Mouse (Mus musculus) stomach, postnatal 0 days (tissue): Measurements from ENCODE around the gene Neurl4.
A peak's percentile ranks its signal among the peaks of the same experiment; 100 is the strongest.

ENCODE experiments used
- CTCF ChIP-seq: IDR thresholded peaks from 2 replicates; pipeline ENCODE4 v1.5.1; 2016; ENCODE audit warnings: antibody characterized with exemption, low read depth, mild to moderate bottlenecking, moderate library complexity
- EP300 ChIP-seq: optimal IDR thresholded peaks from 2 replicates; pipeline ENCODE3; 2016; ENCODE audit warnings: antibody characterized with exemption

DNA sequence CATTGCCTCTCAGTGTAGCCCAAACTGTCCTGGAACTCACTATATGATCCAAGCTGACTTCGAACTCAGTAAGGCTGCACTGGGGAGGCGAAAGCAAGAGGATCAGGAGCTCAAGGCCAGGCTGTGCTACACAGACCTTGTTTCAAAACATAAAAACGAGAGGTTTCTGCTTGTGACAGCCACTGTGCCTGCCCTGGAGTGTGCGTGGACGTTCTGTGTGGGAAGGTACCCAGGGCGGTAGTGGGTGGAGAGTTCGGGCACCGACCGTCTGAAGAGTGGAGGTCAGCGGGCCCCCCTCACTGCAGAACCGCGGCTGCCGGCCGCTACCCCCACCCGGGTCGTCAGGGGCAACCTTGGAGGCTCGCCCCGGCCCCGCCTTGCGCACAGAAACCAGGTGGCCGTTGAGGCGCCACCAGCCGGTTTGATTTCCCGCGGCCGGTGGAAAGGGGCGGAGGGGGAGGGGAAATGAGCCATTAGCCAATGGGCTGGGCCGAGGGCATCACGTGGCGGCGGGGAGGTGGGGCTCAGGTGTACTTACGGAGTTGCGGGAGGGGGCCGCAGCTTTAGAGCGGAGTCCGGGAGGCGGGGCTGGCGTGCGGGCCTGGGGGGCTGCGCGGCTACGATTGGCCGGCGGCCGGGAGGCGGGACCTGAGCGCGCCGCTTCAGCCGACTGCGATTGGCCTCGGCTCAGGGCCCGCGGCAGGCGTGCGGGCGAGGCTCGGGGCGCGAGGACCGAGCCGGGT lies 34.4 kb downstream of the Neurl4 start, which contains the start of gene Ybx2:
- peak; percentile 28; the same call in 1 of the 2 replicates for TF ChIP-seq CTCF
- TF ChIP-seq EP300: no peak
